Mouse (Mus musculus) left cerebral cortex, postnatal 25 days (tissue): ENCODE measurements around the gene Krt7. TPM values are rescaled to one million over a fixed set of nuclear protein-coding genes. Genes with fewer than 3 reads are reported as not detected.

Source experiments
- DNase-seq, 2 experiments: peaks; one replicate each; pipeline ENCODE4 v3.0.0; 2022; ENCODE audit warnings: low spot score in 2 of 2, mixed read lengths in 1 of 2
- intact Hi-C: fragments of 180-260 bp; cut with DNase I; formaldehyde crosslinking; loops from one replicate; pipeline ENCODE4 v1.15.1; 2025
- total RNA-seq, 2 experiments: library from RNA; stranded (reverse); gene quantifications; 2 replicates each; pipeline ENCODE4 v1.2.3; 2021

The Krt7 gene
- total RNA-seq, 2 experiments from 2014 or later: 0.09 to 0.21 TPM

DNA sequence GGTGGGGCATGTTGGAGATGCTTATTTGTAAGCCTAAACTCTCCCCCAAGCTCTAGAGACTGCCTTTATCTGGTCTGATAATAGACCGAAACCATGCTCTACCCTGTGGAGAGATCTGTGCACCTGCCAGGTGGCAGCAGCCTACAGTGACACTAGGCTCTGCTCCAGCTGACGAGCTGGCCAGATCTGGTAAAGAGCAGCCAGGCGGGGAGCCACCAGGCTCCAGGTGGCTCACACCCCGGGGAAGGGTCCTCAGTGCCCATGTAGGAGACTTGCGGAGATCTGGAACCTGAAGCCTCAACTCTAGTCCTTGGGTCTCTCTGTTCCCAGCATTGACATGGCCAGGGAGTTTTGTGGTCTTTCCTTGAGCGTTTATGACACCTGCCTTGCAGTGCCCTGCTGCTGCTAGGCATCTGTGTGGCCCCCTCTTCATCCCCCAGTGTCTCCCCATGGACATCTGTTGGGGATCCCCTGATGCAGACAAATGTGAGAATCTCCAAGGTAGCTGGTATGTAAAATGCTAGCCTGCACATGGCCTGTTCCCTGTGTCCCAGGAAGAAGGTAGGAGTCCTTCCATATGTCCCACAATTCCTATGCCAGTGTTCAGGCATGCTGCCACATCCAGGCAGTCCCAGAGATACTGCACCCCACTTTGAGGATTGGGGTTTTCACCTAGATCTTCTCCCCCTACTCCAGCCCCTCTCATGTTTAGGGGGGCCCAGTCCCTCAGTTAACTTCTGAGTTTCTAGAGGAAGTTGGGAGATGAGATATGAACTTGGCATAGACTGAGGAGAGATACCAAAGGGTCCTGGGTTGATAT lies 34.7 kb upstream of the Krt7 start:
- peak in 1 of 2 experiments; percentile 38 for DNase-seq
- intact Hi-C loops: no loop called here

DNA sequence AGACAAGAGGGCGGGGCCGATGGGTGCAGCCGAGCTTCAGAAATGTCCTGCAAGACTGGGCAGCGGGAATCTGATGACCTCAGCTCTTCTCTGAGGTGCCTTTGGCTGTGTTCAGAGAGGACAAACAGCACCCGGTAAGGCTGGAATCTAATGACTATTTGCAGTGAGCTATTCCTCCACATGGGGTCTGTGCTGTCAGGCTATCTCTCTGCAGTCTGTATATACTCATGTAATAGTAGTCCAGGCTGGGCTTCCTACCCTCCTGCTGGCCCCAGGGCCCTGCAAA lies 34.1 kb upstream of the Krt7 start:
- intact Hi-C loops: no loop called here

DNA sequence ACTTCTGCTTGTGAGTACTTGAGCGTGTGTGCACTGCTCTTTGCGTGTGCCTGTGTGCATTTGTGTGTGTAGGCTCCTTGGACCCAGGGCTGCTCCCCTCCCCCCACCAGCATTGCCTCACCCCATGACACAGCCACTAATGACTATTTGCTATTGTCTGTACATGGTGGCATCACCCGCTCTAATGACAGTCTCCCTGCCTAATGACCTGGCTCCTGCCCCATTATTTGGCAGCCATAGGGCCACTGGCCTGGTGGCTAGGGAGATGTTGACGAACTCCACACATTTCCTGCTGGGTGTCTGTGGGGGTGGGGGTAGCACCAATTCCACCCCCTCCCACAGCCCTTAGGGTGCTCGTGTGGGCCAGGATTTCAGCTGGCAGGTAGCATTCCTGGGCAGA lies 32.2 kb upstream of the Krt7 start:
- no peak for DNase-seq
- intact Hi-C loops: no loop called here

More for the DNA sequence above, 34.1 kb upstream of the Krt7 start:
- no peak for DNase-seq

DNA sequence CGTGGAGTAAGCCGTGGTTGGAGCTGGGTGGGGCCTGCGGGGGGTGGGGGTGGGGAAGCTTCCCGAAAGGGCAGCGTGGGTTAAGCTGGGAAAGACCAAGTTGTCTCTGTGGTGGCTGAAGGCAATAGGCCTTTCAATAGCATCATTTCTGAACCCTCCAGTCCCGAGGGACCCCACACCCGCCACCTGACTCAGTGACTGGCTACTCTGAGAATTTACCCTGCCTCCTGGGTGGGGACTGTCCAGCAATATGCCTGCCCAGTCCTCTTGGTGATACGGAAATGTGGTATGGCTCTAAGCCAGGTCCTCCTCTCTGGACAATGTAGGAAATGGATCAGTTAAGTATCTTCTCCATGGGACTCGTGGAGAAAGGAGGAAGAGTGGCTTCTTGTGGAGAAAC lies 29.1 kb upstream of the Krt7 start:
- no peak for DNase-seq
- intact Hi-C loops: no loop called here

DNA sequence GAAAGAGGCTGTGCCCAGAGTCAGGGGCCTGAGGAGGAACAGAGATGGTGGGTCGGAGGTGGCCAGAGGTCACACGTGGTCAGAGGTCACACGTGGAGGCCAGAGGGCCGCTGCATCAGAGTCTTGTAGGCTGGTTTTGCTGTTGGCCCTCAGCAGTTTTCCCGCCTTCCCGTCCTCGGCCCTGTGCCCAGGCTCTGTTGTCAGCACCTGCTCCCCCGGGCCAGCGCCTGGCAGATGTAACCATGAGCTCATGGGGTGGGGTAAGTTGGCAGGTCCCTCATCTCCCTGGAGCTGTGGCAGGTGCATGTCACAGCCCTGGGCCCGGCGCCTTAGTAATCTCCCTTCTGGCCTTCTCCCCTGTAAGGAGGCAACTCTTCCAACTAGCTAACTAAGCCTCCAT lies 28.0 kb upstream of the Krt7 start:
- intact Hi-C loops: no loop called here
- DNase-seq: no peak

DNA sequence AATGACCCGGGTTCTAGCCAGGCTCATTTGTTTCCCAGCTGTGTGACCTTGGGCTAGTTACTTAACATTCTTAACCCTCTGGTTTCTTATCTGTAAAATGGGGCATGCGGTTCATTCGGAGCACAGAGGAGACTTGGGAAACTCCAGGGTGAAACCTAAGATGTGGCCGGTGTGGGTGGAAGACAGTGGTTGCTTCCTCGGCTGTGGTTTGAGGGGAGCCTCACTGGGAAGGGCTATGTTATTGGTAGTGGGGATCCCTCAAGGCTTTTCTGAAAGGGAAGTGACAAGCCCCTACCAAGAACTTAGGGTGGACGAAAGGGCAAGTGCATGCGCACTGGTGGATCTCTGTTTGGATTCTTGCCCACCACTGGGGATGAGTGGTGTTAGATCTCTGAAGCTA lies 26.2 kb upstream of the Krt7 start:
- DNase-seq: no peak
- intact Hi-C loops: no loop called here

DNA sequence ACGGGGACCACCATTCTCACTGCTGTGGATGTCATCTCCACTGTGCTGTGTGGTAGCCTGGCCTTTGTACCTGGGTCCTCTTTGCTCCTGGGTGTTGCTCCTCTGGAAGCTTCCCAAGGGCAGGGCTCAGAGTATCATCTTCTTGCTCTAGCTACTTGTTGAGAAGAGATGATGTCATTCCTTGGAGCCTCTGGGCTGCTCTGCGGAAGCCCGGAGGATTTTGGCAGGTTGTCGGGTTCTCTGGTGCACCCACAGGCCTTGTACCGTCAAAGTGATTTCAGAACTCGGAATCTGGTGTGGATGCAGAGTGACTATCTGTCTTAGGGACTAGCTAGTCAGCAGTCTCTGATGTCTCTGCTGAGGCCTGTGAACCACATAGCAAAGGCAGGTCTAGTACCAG lies 25.8 kb upstream of the Krt7 start:
- intact Hi-C loops: no loop called here
- peak in 1 of 2 experiments; percentile 71 for DNase-seq

DNA sequence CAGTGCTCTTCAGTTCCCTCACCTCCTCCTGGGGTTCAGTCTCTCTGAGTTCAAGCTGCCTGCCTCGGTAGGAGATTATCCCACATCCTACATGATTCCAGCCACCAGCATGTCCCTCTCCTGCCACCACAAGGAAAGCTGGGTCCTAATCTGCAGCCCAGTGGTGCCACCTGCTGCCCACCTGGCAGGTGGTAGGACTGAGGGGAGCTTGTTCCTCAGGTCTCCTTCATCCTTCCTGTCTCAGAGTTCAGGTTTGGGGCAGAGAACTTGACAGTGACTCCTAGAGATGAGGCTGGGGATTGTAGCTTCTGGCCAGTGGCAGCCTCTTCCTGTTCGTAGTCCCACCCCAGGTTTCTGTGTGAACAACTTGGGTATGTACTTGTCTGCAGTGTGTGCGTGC lies 23.7 kb upstream of the Krt7 start:
- DNase-seq: peak; percentile 32 to 46
- intact Hi-C loops: loop anchor here (2.0 kb wide), 1 partner anchor 46 kb away; no protein-coding TSS in a partner anchor

DNA sequence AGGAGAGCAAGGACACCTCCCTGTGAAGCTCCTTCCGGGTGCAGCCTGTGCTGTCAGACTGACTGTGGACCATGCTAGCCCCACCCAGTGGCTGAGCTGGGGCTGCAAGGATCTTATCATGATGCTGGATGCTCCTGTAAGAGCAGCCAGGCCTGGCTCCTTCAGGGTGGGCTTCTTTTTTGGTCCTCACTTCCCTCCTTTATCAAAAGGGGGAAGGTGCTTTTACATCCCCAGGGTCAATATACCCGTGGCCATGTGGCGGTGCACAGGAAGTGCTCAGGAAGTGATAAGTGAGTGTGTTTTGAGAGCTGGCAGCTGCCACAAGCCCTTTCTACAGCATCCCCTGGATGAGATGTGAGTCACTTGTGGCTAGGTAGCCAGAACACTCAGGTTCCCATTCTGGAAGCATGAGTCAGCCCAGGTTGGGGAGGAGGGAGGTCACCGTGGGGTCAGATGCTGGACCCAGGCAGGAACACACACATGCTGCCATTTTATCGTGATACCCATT lies 22.8 kb upstream of the Krt7 start:
- intact Hi-C loops: no loop called here
- DNase-seq: peak in 1 of 2 experiments; percentile 49

DNA sequence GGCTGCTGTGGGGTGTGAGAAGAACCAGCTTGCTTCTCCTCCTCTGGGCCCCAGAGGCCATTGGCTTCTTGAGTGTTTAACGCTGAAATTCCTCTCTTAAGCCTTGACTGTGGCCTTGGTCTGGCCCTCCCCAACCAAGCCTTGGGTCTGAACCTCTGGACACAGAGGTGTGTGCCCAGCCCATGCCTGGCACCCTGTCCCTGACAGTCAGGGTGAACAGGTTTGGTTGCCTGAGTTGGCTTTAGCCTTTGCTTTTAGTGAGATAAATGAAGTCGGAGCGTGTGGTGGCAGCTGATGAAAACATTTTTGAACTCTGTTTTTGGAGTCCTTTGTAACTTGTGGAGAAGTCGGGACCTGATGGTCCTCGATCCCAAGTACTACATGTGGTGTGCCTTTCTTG lies 20.6 kb upstream of the Krt7 start:
- intact Hi-C loops: no loop called here
- DNase-seq: no peak

DNA sequence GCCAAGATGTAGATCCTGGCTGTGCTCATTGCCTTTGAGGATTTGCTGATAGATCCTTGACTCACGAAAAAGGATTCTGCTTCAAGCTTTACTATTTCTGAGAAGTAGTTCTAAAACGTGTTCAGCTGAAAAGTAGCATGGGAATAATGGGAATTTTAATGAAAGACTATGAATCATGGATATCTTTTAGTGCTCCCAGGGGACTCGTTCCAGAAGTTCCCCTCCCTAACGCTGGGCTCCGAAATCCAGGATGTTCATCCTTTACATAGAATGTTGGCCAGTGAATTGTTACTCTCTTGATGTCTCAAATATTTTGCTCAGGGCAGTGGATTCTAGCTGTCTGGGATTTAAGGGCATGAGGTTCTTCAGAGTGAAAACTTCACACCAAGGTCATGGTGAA lies 18.6 kb upstream of the Krt7 start:
- no peak for DNase-seq
- intact Hi-C loops: no loop called here

DNA sequence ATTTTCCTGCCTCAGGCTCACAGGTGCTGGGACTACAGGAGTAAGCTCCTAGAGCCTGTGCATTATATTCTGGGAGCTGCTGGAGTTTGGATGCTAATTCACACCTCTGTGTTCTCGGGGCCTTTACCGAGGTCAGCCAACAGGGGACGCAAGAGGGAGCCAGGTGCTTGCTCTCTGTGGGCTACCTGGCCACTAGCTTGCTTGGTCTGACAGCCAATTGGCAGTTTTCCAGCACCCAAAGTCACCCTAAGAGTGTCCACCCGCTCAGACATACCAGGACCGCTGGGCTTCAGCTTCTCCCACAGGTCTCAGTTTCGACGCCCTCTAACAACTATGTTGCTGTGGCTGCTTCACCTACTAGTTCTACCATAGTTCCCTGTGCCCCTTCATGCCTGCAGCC lies 15.9 kb upstream of the Krt7 start:
- DNase-seq: no peak
- intact Hi-C loops: no loop called here

DNA sequence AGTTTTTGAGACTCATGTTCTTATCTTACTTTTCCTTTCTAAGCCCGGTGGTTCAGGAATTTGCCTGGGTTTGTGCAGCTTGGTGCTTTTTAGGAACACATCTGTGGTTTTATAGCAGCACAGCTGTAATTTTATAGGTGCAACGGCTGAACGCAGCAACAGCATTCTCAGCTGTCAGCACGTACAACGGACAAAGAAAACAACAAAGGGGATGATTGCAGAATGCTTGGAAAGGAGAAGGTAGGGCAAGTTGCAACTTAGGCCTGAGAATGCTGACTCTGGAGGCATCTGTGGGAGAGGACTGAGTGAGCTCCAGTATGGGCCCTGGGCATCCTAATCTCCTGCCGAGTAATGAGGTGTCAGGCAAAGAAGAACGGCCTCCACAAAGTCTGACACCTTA lies 14.4 kb upstream of the Krt7 start:
- no peak for DNase-seq
- intact Hi-C loops: no loop called here

DNA sequence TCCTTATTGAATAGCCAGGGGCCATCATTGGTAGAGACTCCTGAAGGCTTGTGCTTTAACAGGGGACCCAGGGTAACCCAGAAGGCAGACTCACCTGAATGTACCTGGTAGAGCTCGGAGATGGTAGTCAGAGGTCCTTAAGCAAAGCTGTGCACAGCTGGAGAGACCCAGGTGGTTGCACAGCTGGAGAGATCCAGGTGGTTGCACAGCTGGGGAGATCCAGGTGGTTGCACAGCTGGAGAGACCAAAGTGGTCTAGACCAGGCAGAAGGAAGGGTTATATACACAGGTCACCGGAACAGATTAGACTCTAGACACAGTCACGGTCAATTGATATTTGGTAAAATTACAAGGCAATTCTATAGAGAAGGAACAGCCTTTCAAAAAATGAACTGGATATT lies 13.9 kb upstream of the Krt7 start:
- intact Hi-C loops: no loop called here
- no peak for DNase-seq

DNA sequence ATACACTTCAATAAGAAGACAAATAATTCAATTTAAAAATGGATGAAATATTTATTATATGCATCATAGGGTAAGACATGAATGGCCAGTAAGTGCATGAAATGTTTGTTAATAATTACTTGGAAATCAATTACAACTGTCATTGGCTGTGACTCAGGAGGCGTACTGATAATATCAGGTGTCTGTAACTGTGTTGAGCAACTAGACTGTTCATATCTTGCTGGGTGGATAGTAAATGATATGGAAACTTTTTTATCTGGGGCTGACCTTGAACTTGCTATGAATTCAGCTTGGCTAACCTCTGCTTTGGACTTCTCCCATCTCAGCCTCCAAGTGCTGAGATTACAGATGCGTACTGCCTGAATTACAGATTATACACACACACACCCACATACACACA lies 13.2 kb upstream of the Krt7 start:
- DNase-seq: no peak

DNA sequence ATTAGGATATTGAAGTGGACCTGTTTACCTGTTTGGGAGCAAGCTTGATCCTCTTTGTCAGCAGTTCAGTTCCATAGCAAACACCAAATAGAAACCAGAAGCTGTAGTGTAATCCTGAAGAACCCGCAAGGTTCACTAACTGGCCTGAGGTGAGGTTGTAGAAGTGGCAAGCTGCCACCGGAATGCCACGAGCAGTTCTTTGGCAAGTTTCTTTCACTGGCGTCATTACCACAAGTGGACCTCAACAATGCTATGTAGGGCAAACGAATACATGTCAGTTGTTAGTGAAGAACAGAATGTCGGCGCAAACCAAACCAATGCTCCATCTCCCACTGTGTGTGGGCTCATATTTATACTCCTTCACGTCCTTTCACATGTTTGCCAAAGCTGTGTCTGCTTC lies 12.6 kb upstream of the Krt7 start:
- intact Hi-C loops: no loop called here
- no peak for DNase-seq

More for the DNA sequence above, 13.2 kb upstream of the Krt7 start:
- intact Hi-C loops: no loop called here

DNA sequence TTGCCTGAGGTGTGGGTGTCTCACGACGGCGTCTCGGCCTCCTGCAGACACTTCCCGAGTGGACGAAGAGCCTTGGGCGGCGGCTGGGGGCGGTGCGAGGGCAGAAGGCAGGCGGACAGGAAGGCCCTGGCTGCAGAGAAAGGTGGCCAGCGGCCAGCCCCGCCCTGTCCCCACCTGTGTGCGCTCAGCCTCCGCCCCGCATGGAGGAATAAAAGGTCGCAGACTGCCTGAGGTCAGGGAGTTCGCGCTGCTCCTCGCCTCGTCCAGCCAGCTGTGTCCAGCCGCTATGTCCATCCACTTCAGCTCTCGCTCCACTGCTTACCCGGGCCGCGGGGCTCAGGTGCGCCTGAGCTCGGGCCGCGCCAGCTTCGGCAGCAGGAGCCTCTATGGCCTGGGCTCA lies 1.3 kb downstream of the Krt7 start:
- intact Hi-C loops: no loop called here

DNA sequence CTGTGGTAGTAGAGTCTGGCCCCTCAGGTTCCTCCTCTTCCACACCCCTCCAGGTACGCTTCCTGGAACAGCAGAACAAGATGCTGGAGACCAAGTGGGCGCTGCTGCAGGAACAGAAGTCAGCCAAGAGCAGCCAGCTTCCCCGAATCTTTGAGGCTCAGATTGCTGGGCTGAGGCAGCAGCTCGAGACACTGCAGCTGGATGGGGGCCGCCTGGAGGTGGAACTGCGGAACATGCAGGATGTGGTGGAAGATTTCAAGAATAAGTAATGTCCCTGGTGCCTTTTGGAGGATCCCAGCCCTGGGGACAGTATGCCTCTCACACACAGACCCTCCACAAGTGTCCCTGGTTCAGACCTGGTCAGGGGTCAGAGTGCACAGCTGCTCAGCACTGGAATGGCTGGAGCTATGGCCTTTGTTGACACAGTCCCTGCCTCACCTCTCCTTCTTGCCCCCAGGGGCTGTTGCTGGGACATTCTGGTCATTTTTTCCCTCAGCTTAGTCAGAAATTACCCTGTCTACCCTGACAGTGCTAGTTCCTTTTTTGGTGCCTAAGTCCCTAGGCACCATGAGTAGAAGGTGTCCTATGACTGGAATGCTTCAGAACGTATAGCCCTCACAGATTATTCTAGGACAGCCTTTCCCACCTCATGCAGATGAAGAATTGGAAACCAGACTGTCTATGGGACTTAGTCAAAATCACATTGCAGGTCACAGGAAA lies 3.2 kb downstream of the Krt7 start:
- DNase-seq: peak in 1 of 2 experiments; percentile 14
- intact Hi-C loops: no loop called here

More for the DNA sequence above, 1.3 kb downstream of the Krt7 start:
- DNase-seq: no peak

DNA sequence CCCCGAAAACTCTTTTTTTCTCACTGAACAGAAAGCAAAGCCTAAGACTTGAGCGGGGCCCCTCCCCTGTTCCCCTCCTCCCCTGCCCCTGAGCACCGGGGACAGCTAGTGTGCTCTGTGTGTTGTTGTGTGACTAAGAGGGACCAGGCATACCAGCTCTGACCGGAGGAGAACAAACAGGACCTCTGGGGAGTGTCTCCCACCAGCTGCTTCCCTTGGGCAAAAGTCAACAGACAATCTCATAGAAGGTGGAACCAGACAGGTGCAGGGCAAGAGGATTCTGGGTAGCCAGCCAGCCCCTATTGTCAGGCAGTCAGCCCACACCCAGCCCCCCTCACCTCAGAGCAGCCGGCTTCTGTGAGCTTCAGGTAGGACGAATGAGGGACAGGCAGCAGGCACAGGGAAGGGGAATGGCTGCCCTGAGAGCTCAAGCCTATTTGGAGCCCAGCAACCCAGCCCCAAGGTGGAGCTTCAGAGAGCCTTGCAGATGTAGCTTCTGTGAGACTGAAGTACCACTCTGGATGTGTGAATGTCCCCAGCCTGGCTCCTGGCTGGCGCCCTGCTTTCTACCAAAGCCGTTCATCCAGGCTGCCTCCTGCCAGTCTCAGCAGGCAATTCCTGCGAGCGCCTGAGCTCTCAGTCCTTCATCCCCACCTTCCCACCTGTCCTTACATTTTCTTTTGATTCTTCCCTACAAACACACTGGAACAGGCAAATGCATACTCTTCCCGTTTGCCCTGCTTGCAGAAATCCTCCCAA lies 4.1 kb downstream of the Krt7 start:
- no peak for DNase-seq
- intact Hi-C loops: no loop called here

DNA sequence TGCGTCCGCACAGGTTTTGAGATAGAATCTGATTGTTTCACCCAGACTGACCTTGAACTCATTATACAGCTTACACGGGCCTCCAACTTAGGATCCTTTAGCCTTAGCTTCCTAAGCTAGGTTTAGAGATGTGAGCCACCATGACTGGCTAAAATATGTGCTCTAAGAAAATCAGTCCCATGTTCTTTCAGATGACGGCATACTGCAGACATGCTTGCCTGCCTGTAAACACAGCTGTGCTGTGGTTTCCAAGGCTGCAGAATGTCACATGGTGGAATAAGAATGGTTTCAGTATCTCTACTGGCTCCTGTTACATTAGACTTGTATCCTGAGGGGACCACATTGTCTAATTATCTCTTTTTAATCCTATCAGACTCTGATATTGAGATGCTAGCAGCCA lies 8.1 kb downstream of the Krt7 start:
- intact Hi-C loops: no loop called here
- DNase-seq: peak in 1 of 2 experiments; percentile 24
